Mouse (Mus musculus) ES-Bruce4 (cell line): ENCODE data around the gene Aen.

Source experiments
- CTCF ChIP-seq: IDR thresholded peaks from one replicate; pipeline ENCODE4 v1.8.1; 2011; ENCODE audit warnings: low read depth, low read length
- EP300 ChIP-seq: IDR thresholded peaks from 2 replicates; pipeline ENCODE4 v1.6.1; 2011; ENCODE audit warnings: low read depth, low read length; ENCODE audit not compliant: insufficient read depth
- POLR2A ChIP-seq: IDR thresholded peaks from one replicate; pipeline ENCODE4 v1.8.1; 2011; ENCODE audit warnings: low read length; ENCODE audit not compliant: insufficient read depth

DNA sequence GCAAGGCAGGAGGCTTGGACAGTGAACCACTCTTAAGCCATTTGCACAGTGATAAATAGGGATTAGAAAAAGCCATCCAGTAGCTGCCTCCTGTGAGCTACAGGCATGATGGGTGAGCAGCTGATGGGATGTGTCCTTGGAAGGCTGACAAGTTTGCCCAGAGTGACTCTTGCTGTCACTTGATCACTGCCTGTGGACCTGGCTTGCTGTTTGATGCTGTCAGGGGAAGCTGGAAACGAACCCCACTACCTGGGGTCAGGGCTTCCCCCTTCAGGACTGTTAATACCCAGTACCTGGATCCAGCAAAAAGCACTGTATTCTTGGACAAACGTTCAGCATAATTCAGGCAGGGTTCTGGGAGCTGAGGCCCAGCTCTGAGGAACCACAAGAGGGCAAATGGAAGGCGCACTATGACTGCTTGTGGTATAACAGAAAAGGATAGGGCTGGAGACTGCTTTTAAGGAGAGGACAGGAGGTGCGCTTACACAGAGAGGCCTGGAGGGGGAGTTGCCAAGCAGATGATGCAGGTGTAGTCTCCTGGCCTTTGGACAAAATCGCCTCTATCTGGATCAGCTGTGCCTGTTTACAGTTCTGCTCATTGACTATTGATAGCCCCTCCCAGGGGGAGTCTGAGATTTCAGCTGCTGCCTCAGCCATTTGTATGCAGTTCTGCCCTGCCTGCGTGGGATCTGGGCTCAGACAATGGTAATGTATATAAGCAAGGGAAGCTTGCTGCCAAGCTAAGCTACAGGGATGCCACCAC, 14.9 kb downstream of the Aen start:
- TF ChIP-seq CTCF (peak; percentile 34), EP300 (no peak), POLR2A (no peak)
